Mouse (Mus musculus) CH12.LX (cell line): ENCODE measurements around the gene Dusp3. TPM values are rescaled to one million over a fixed set of nuclear protein-coding genes. Genes with fewer than 3 reads are reported as not detected.

Experiments
- DNase-seq: peaks from one replicate; pipeline ENCODE4 v3.0.0-alpha.2; 2013; ENCODE audit errors: extremely low read depth
- H3K27ac ChIP-seq: 2 replicates; pipeline ENCODE4 v1.5.1; 2012; ENCODE audit warnings: low read depth, mild to moderate bottlenecking, control low read depth, moderate library complexity; ENCODE audit not compliant: insufficient read depth
- H3K27me3 ChIP-seq: replicated peaks from 2 replicates; pipeline ENCODE3; 2012; ENCODE audit warnings: inconsistent platforms
- H3K36me3 ChIP-seq, 2 experiments: replicated peaks in 1 of 2; 2 replicates each; pipeline versions ENCODE3 to v1.6.1; 2012; ENCODE audit warnings: inconsistent platforms in 1 of 2, low read length in 1 of 2, mild to moderate bottlenecking in 1 of 2, mixed read lengths in 1 of 2, moderate library complexity in 1 of 2; ENCODE audit not compliant: control insufficient read depth in 1 of 2, insufficient read depth in 1 of 2
- H3K4me1 ChIP-seq, 2 experiments: 2 replicates each; pipeline ENCODE4 v1.6.1; 2012; ENCODE audit warnings: inconsistent platforms in 1 of 2, moderate library complexity in 1 of 2; ENCODE audit not compliant: insufficient read depth in 2 of 2, control insufficient read depth in 1 of 2
- H3K4me2 ChIP-seq: 2 replicates; pipeline ENCODE4 v1.6.1; 2012; ENCODE audit warnings: low read depth, mild to moderate bottlenecking, control low read depth; ENCODE audit not compliant: poor library complexity, insufficient read depth, severe bottlenecking
- H3K4me3 ChIP-seq, 3 experiments: fragments of 150-350 bp in 1 of 3; sonication (generic) in 1 of 3; replicated peaks in 1 of 3; 2 replicates each; pipeline versions ENCODE3 to v1.5.1; 2011 to 2012; ENCODE audit warnings: low read depth in 2 of 3, low read length in 2 of 3, mild to moderate bottlenecking in 2 of 3, moderate library complexity in 2 of 3, control low read depth in 1 of 3, improper control_type of control experiment in 1 of 3, inconsistent platforms in 1 of 3, mixed read lengths in 1 of 3; ENCODE audit not compliant: poor library complexity in 1 of 3
- H3K79me2 ChIP-seq: replicated peaks from 2 replicates; pipeline ENCODE4 v1.6.1; 2012; ENCODE audit warnings: mild to moderate bottlenecking, moderate library complexity; ENCODE audit not compliant: control insufficient read depth, poor library complexity, insufficient read depth, severe bottlenecking; ENCODE audit errors: extremely low read depth
- H3K9ac ChIP-seq: 2 replicates; pipeline ENCODE4 v1.6.1; 2012; ENCODE audit warnings: low read depth, mild to moderate bottlenecking, control low read depth, moderate library complexity; ENCODE audit not compliant: insufficient read depth
- H3K9me3 ChIP-seq: replicated peaks from 2 replicates; pipeline ENCODE3; 2012; ENCODE audit warnings: low read length, inconsistent platforms, mixed read lengths
- BHLHE40 ChIP-seq: IDR thresholded peaks from 2 replicates; pipeline ENCODE4 v1.6.1; 2011; ENCODE audit warnings: mild to moderate bottlenecking, low read depth, low read length, improper control_type of control experiment
- CHD1 ChIP-seq: IDR thresholded peaks from 2 replicates; pipeline ENCODE4 v1.6.1; 2012; ENCODE audit warnings: low read depth, low read length, improper control_type of control experiment, inconsistent platforms
- EP300 ChIP-seq: IDR thresholded peaks from 2 replicates; pipeline ENCODE4 v1.6.1; 2011; ENCODE audit warnings: low read length, improper control_type of control experiment
- HCFC1 ChIP-seq: IDR thresholded peaks from 2 replicates; pipeline ENCODE4 v1.6.1; 2012; ENCODE audit warnings: low read depth, mild to moderate bottlenecking, inconsistent platforms, low read length, improper control_type of control experiment
- IRF4 ChIP-seq: IDR thresholded peaks from 2 replicates; pipeline ENCODE4 v1.6.1; 2014; ENCODE audit warnings: low read depth, mild to moderate bottlenecking, inconsistent platforms, low read length, improper control_type of control experiment
- JUN ChIP-seq: IDR thresholded peaks from 2 replicates; pipeline ENCODE4 v1.6.1; 2011; ENCODE audit warnings: low read depth, mild to moderate bottlenecking, low read length, improper control_type of control experiment, moderate library complexity; ENCODE audit not compliant: insufficient read depth
- MAZ ChIP-seq: IDR thresholded peaks from 2 replicates; pipeline ENCODE4 v1.6.1; 2012; ENCODE audit warnings: low read depth, mild to moderate bottlenecking, inconsistent platforms, low read length, improper control_type of control experiment, moderate library complexity
- MEF2A ChIP-seq: IDR thresholded peaks from 2 replicates; pipeline ENCODE4 v1.6.1; 2014; ENCODE audit warnings: low read depth, mild to moderate bottlenecking, inconsistent platforms, low read length, improper control_type of control experiment, borderline replicate concordance
- MXI1 ChIP-seq: IDR thresholded peaks from 2 replicates; pipeline ENCODE4 v1.6.1; 2011; ENCODE audit warnings: mild to moderate bottlenecking, low read depth, low read length, improper control_type of control experiment
- NELFE ChIP-seq: IDR thresholded peaks from 2 replicates; pipeline ENCODE4 v1.6.1; 2011; ENCODE audit warnings: low read depth, low read length, improper control_type of control experiment
- NRF1 ChIP-seq: IDR thresholded peaks from 2 replicates; pipeline ENCODE4 v1.6.1; 2014; ENCODE audit warnings: low read depth, mild to moderate bottlenecking, inconsistent platforms, low read length, improper control_type of control experiment, moderate library complexity
- POLR2A ChIP-seq: IDR thresholded peaks from 2 replicates; pipeline ENCODE4 v1.6.1; 2011; ENCODE audit warnings: low read depth, mild to moderate bottlenecking, improper control_type of control experiment, low read length
- POLR2AphosphoS2 ChIP-seq: IDR thresholded peaks from 2 replicates; pipeline ENCODE4 v1.6.1; 2011; ENCODE audit warnings: low read depth, low read length, improper control_type of control experiment
- RAD21 ChIP-seq: IDR thresholded peaks from 2 replicates; pipeline ENCODE4 v1.6.1; 2011; ENCODE audit warnings: low read depth, mild to moderate bottlenecking, low read length, improper control_type of control experiment, moderate library complexity
- SMC3 ChIP-seq: IDR thresholded peaks from 2 replicates; pipeline ENCODE4 v1.6.1; 2011; ENCODE audit warnings: low read depth, low read length, improper control_type of control experiment
- ZC3H11A ChIP-seq: IDR thresholded peaks from 2 replicates; pipeline ENCODE4 v1.6.1; 2012; ENCODE audit warnings: low read depth, mild to moderate bottlenecking, inconsistent platforms, low read length, improper control_type of control experiment
- ZKSCAN1 ChIP-seq: IDR thresholded peaks from 2 replicates; pipeline ENCODE4 v1.6.1; 2012; ENCODE audit warnings: low read depth, inconsistent platforms, low read length, improper control_type of control experiment, borderline replicate concordance
- dilution Hi-C: fragments of 300-500 bp; cut with MboI; formaldehyde crosslinking; loops from 2 replicates; pipeline ENCODE4 v1.14.3; 2020; ENCODE audit warnings: low sequenced_read_pairs; ENCODE audit not compliant: extremely low pct_unique_long_range_greater_than_20kb, extremely low pct_ligation_motif_present
- in situ Hi-C: fragments of 300-500 bp; cut with MboI; formaldehyde crosslinking; loops from 3 replicates; pipeline ENCODE4 v1.14.3; 2019; ENCODE audit warnings: low sequenced_read_pairs, low pct_ligation_motif_present, low pct_unique_long_range_greater_than_20kb, mixed read lengths
- polyA plus RNA-seq: library from polyadenylated mRNA; unstranded; fragments of >175 nt; gene quantifications from 2 replicates; pipeline ENCODE4 v1.2.1, GENCODE M21; 2012; ENCODE audit warnings: low read depth; ENCODE audit not compliant: insufficient read length
- total RNA-seq, 2 experiments: library from RNA; depleted of rRNA; stranded (reverse); fragments of 300-350 nt in 1 of 2; fragments of >200 nt in 1 of 2; gene quantifications; 2 replicates each; pipeline ENCODE4 v1.2.3; 2012 to 2014

Gene Dusp3
- total and polyA plus RNA-seq, 3 experiments = 5.6 to 23.6 (median 20.8) TPM

DNA sequence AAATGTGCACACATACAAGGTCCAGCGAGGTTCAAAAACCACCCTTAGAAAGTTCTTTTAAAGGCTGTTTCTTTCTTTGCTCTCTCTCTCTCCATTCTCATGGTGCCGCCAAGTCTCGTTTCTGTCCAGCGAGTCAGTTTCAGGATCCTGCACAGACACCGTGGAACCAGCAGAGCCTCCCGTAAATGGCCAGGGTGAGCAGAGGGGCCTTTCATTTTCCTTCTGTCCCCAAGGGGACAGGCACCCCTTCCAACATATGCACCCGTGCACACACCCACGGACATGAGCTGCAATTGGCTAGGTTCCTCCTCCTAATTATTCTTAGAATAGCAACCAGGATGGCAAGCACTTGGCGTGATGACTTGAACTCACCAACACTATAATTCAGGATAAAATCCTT lies 13.3 kb downstream of the Dusp3 start:
- TF ChIP-seq ZC3H11A = no peak
- no peak for TF ChIP-seq POLR2AphosphoS2
- TF ChIP-seq MEF2A = no peak
- TF ChIP-seq HCFC1 = no peak
- TF ChIP-seq RAD21 = no peak
- TF ChIP-seq POLR2A = no peak
- TF ChIP-seq ZKSCAN1 = no peak
- TF ChIP-seq JUN = no peak
- no peak for TF ChIP-seq CHD1
- H3K4me3 ChIP-seq = no peak overlapping the region
- H3K27ac ChIP-seq = no peak overlapping the region
- H3K36me3 ChIP-seq = peaks cover 7 to 56% of the 10 kb centered on the region in 2 experiments
- H3K79me2 ChIP-seq = no peaks in the 10 kb centered on the region
- H3K27me3 ChIP-seq = peaks cover under 1% of the 10 kb centered on the region
- in situ Hi-C loops (loop anchor here (5.0 kb wide), 1 partner anchor 161 kb away; no protein-coding TSS in a partner anchor), dilution Hi-C loops (no loop called here)
- peaks cover 4% of the 10 kb centered on the region for H3K9me3 ChIP-seq
- no peak for DNase-seq
- H3K4me1 ChIP-seq = peaks cover 6 to 32% of the 10 kb centered on the region in 2 experiments; a peak in 3 of 4 replicates
- no peak overlapping the region for H3K9ac ChIP-seq
- no peak overlapping the region for H3K4me2 ChIP-seq

DNA sequence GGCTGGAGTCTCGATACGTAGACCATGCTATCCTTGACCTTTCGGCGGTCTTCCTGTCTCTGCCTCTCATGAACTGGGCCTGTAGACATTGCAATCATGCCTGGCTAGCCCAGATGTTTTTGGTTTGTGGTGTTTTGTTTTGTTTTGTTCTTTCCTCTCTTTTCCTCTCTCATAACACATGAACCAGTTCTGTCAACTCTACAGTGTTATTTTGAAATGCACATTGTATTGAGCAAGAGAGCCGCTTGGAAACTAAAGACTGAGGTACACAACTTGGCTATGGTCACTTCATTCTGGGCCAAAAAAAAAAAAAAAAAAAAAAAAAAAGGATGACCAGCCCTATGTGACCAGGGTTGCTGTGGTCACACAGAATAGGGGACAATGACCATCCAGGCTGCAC lies 14.2 kb downstream of the Dusp3 start:
- H3K4me3 ChIP-seq = no peak overlapping the region
- H3K4me1 ChIP-seq = peaks cover 6 to 32% of the 10 kb centered on the region in 2 experiments; a peak in 3 of 4 replicates
- peaks cover 7 to 47% of the 10 kb centered on the region in 2 experiments for H3K36me3 ChIP-seq
- no peak overlapping the region for H3K27ac ChIP-seq
- H3K27me3 ChIP-seq = peaks cover 8% of the 10 kb centered on the region
- H3K79me2 ChIP-seq = no peaks in the 10 kb centered on the region
- dilution Hi-C loops = no loop called here
- TF ChIP-seq MAZ = no peak
- no peak for TF ChIP-seq SMC3
- no peak for TF ChIP-seq POLR2A
- H3K9ac ChIP-seq = no peak overlapping the region
- H3K9me3 ChIP-seq = peaks cover 4% of the 10 kb centered on the region
- in situ Hi-C loops = loop anchor here (5.0 kb wide), 1 partner anchor 160 kb away; no protein-coding TSS in a partner anchor
- H3K4me2 ChIP-seq = no peak overlapping the region
- DNase-seq = no peak

DNA sequence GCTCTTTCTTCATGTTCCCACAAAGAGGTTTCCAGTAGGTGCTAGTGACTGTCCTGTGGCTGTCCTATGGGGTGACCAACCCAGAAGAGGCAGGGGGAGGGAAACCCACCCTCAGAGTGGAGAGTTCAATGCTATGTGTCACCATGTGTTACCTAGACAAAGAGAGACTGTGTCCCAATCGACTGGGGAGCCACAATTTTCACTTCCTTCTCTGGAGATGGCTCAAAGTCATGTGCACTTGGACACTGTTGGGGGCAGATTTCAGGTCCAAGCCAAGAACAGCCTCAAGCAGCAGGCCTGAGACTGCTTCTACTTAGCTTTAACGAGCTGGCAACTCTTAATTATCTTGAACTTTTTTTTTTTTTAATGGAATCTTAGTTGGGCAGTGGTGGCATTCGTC lies 14.7 kb downstream of the Dusp3 start:
- H3K36me3 ChIP-seq = peaks cover 7 to 42% of the 10 kb centered on the region in 2 experiments

More for the DNA sequence above, 14.7 kb downstream of the Dusp3 start:
- H3K4me2 ChIP-seq = no peak overlapping the region
- TF ChIP-seq EP300 (peak; percentile 41; the same call in 1 of the 2 replicates), NELFE (no peak), NRF1 (no peak), BHLHE40 (peak; percentile 77), MXI1 (0 out of 2 replicates have a peak, but pooled peaks have one; percentile 28), IRF4 (peak; percentile 60; the same call in 1 of the 2 replicates)
- peaks cover 4% of the 10 kb centered on the region for H3K9me3 ChIP-seq
- in situ Hi-C loops = loop anchor here (5.0 kb wide), 1 partner anchor 160 kb away; no protein-coding TSS in a partner anchor
- H3K4me3 ChIP-seq = no peak overlapping the region
- no peak overlapping the region for H3K27ac ChIP-seq
- H3K9ac ChIP-seq = no peak overlapping the region
- dilution Hi-C loops = no loop called here
- H3K79me2 ChIP-seq = no peaks in the 10 kb centered on the region
- DNase-seq = peak; percentile 33
- peaks cover 13% of the 10 kb centered on the region for H3K27me3 ChIP-seq
- peaks cover 6 to 32% of the 10 kb centered on the region in 2 experiments; a peak in 3 of 4 replicates for H3K4me1 ChIP-seq
